Mouse (Mus musculus): ENCODE data around the gene Pcdh15.

- TF ChIP-seq CTCF (IDR thresholded peaks at IDR 0.05; ENCODE audit: control insufficient read depth, insufficient read depth, insufficient replicate concordance, low read depth, low read length) (no peak), POLR2A (IDR thresholded peaks at IDR 0.05; ENCODE audit: control insufficient read depth, low read depth, low read length) (no peak)
Observed at GRCm38 (mm10) chr10:74123421-74123820, 1024.3 kb downstream of the Pcdh15 start.

All from testis, adult 2 months (tissue).